15 mouse cellular contexts compared by ENCODE assay signal in the genomic region with DNA sequence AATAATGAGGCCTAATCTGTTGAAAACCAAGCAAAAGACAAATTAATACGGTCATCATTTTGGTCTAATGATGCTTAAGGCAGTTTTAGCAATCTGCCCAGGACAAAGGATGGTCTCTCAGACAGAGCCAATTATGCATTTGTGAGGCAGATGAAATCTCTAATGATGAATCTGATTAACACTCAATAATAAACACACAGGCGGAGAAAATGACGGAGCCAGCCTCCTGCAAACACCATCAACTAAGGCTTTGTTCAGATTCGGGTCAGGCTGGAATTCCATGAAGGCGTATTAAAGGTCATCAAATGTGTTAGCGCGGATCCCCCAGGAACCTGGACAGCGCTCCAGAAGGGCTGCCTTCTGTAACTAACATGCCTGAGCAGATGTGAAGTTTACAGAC.
A peak's percentile ranks its signal among the peaks of the same experiment; 100 is the strongest.
DNase-seq lines count a peak whose midpoint lies in the region; ATAC-seq lines count a peak whose summit lies in the region.
"Had no signal": no experiment of that assay in that cellular context is flagged by ENCODE, and none has a peak within 500 bp of the region (broad histone marks: within the 10 kb centered on the region; RNA-seq: fewer than 3 reads in every experiment).

No protein-coding gene starts in this region.

- peak overlapping the region; percentile 39 for H3K4me2 ChIP-seq in hindbrain, embryonic 13.5 days
- no peak overlapping the region for H3K4me2 ChIP-seq in hindbrain, embryonic 11.5 days (replicated peaks; ENCODE audit: low read depth, low read length)
- no peak overlapping the region for H3K4me2 ChIP-seq in forebrain, embryonic 11.5 days (ENCODE audit: low read depth, low read length, severe bottlenecking)
- H3K4me2 ChIP-seq in hindbrain, embryonic 15.5 days = peak overlapping the region; percentile 11
- no peak overlapping the region for H3K4me2 ChIP-seq in neural tube, embryonic 14.5 days (ENCODE audit: low read depth, low read length)

- peaks cover 12% of the 10 kb centered on the region for H3K4me1 ChIP-seq in hindbrain, embryonic 13.5 days (replicated peaks)
- H3K4me1 ChIP-seq in hindbrain, embryonic 11.5 days (replicated peaks; ENCODE audit: control insufficient read depth, insufficient read depth, low read length) = no peaks in the 10 kb centered on the region
- H3K4me1 ChIP-seq in forebrain, embryonic 11.5 days (replicated peaks; ENCODE audit: control insufficient read depth, insufficient read depth, low read length) = no peaks in the 10 kb centered on the region; the same call in 1 of the 2 replicates
- H3K4me1 ChIP-seq in hindbrain, embryonic 15.5 days (replicated peaks) = peaks cover 4% of the 10 kb centered on the region; the same call in 1 of the 2 replicates
- no peaks in the 10 kb centered on the region for H3K4me1 ChIP-seq in neural tube, embryonic 14.5 days (ENCODE audit: control insufficient read depth, insufficient read depth, low read length)

- no peak for ATAC-seq in hindbrain, embryonic 13.5 days (ENCODE audit: low FRiP score)
- no peak for ATAC-seq in hindbrain, embryonic 11.5 days (ENCODE audit: low FRiP score)
- ATAC-seq in forebrain, embryonic 11.5 days (replicated peaks; ENCODE audit: low FRiP score) = peak; percentile 42; the same call in 1 of the 2 replicates
- no peak for ATAC-seq in hindbrain, embryonic 15.5 days (ENCODE audit: low FRiP score, low read depth)
- ATAC-seq in neural tube, embryonic 14.5 days (ENCODE audit: low read depth) = no peak

- H3K27ac ChIP-seq in hindbrain, embryonic 13.5 days = peak overlapping the region; percentile 70
- no peak overlapping the region for H3K27ac ChIP-seq in hindbrain, embryonic 11.5 days (ENCODE audit: low read depth, low read length)
- H3K27ac ChIP-seq in forebrain, embryonic 11.5 days (ENCODE audit: low read depth, low read length) = peak overlapping the region; percentile 48; the same call in 1 of the 2 replicates
- H3K27ac ChIP-seq in hindbrain, embryonic 15.5 days (replicated peaks) = peak overlapping the region; percentile 10; the same call in 1 of the 2 replicates
- peak overlapping the region; percentile 8; the same call in 1 of the 2 replicates for H3K27ac ChIP-seq in neural tube, embryonic 14.5 days (ENCODE audit: low read depth, low read length)
- H3K27ac ChIP-seq: left cerebral cortex, adult 2 months; liver, embryonic 14.5 days had no signal

- H3K9me3 ChIP-seq in hindbrain, embryonic 13.5 days = no peaks in the 10 kb centered on the region
- no peaks in the 10 kb centered on the region for H3K9me3 ChIP-seq in hindbrain, embryonic 11.5 days (ENCODE audit: control insufficient read depth, low read length)
- no peaks in the 10 kb centered on the region for H3K9me3 ChIP-seq in forebrain, embryonic 11.5 days (ENCODE audit: control insufficient read depth, low read length)
- H3K9me3 ChIP-seq in hindbrain, embryonic 15.5 days = no peaks in the 10 kb centered on the region
- no peaks in the 10 kb centered on the region for H3K9me3 ChIP-seq in neural tube, embryonic 14.5 days (ENCODE audit: control insufficient read depth, low read length)

- H3K36me3 ChIP-seq in hindbrain, embryonic 13.5 days = no peaks in the 10 kb centered on the region
- H3K36me3 ChIP-seq in hindbrain, embryonic 11.5 days (ENCODE audit: control insufficient read depth, insufficient read depth, low read length) = no peaks in the 10 kb centered on the region
- H3K36me3 ChIP-seq in forebrain, embryonic 11.5 days (ENCODE audit: control insufficient read depth, insufficient read depth, low read length) = no peaks in the 10 kb centered on the region
- no peaks in the 10 kb centered on the region for H3K36me3 ChIP-seq in hindbrain, embryonic 15.5 days
- no peaks in the 10 kb centered on the region for H3K36me3 ChIP-seq in neural tube, embryonic 14.5 days (ENCODE audit: control insufficient read depth, insufficient read depth, low read length)

- 28% methylated on average over 8 of the region's 8 CpGs for WGBS in hindbrain, embryonic 13.5 days
- 66% methylated on average over 8 of the region's 8 CpGs for WGBS in hindbrain, embryonic 11.5 days
- WGBS in forebrain, embryonic 11.5 days = 43% methylated on average over 8 of the region's 8 CpGs
- WGBS in hindbrain, embryonic 15.5 days = 26% methylated on average over 8 of the region's 8 CpGs
- 45% methylated on average over 8 of the region's 8 CpGs for WGBS in neural tube, embryonic 14.5 days

- no peak for DNase-seq in hindbrain, embryonic 11.5 days (ENCODE audit: low spot score)
- peak; percentile 67 for DNase-seq in forebrain, embryonic 11.5 days (ENCODE audit: low spot score)
- DNase-seq in T-cell, adult 2 months (ENCODE audit: low spot score) = no peak
- DNase-seq in cerebellum, adult 11-12 months = no peak
- DNase-seq: B cell, adult 2 months; cerebellum, adult 11 months; kidney, adult 8-10 months; lung, postnatal 10 days; right cerebral cortex, postnatal 14 days; thymus, postnatal 4 days had no signal

- no peaks in the 10 kb centered on the region for H3K27me3 ChIP-seq in hindbrain, embryonic 13.5 days
- H3K27me3 ChIP-seq in hindbrain, embryonic 11.5 days (ENCODE audit: control insufficient read depth, insufficient read depth, low read length) = no peaks in the 10 kb centered on the region
- H3K27me3 ChIP-seq in forebrain, embryonic 11.5 days (ENCODE audit: control insufficient read depth, insufficient read depth, low read length) = no peaks in the 10 kb centered on the region
- H3K27me3 ChIP-seq in hindbrain, embryonic 15.5 days = no peaks in the 10 kb centered on the region
- no peaks in the 10 kb centered on the region for H3K27me3 ChIP-seq in neural tube, embryonic 14.5 days (ENCODE audit: control insufficient read depth, insufficient read depth, low read length)

- no peak overlapping the region for H3K4me3 ChIP-seq in hindbrain, embryonic 13.5 days
- no peak overlapping the region for H3K4me3 ChIP-seq in hindbrain, embryonic 11.5 days (ENCODE audit: low read depth, low read length)
- H3K4me3 ChIP-seq in forebrain, embryonic 11.5 days (ENCODE audit: low read depth, low read length) = no peak overlapping the region
- H3K4me3 ChIP-seq in hindbrain, embryonic 15.5 days = no peak overlapping the region
- no peak overlapping the region for H3K4me3 ChIP-seq in neural tube, embryonic 14.5 days (ENCODE audit: low read depth, low read length)
- H3K4me3 ChIP-seq: left cerebral cortex, adult 2 months had no signal

- no peak overlapping the region for H3K9ac ChIP-seq in hindbrain, embryonic 13.5 days
- H3K9ac ChIP-seq in hindbrain, embryonic 11.5 days (ENCODE audit: low read depth, low read length) = no peak overlapping the region
- H3K9ac ChIP-seq in forebrain, embryonic 11.5 days (ENCODE audit: low read length) = no peak overlapping the region
- no peak overlapping the region for H3K9ac ChIP-seq in hindbrain, embryonic 15.5 days
- no peak overlapping the region for H3K9ac ChIP-seq in neural tube, embryonic 14.5 days (replicated peaks; ENCODE audit: low read depth, low read length)
- H3K9ac ChIP-seq: liver, embryonic 14.5 days had no signal

Comparison
In these comparisons a context has a peak if more than half of its experiments do, and no peak if none do; other contexts are left out.
1. H3K4me2 ChIP-seq: peak in hindbrain, embryonic 13.5 days (single experiment) and hindbrain, embryonic 15.5 days (single experiment); none in hindbrain, embryonic 11.5 days (single experiment), forebrain, embryonic 11.5 days (single experiment) and neural tube, embryonic 14.5 days (single experiment).